ENCODE assay signal across 18 mouse cellular contexts in the genomic region with DNA sequence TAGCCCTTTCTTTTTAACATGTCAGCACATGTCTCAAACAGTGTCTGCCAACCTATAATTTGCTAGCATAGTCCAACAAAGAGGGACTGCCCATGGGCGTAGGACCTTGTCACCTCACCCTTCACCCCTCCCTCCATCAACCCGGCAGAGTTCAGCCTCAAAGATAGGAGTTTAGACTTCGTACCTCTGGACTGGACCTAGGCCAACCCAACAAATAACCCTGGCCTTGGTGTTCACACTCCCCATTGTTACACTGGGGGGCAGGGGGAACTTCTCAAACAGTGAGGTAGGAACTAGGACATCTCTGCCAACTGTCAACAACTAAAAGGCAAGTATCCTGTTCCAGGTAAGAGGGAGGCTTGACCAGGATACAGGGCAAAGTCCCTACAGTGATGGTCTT.
A peak's percentile ranks its signal among the peaks of the same experiment; 100 is the strongest.
DNase-seq lines count a peak whose midpoint lies in the region; ATAC-seq lines count a peak whose summit lies in the region.
"Had no signal": no experiment of that assay in that cellular context is flagged by ENCODE, and none has a peak within 500 bp of the region (broad histone marks: within the 10 kb centered on the region; RNA-seq: fewer than 3 reads in every experiment).

No protein-coding gene starts in this region.

- H3K4me1 ChIP-seq in kidney, embryonic 16.5 days (ENCODE audit: insufficient read depth, low read length) = no peaks in the 10 kb centered on the region
- peaks cover 31% of the 10 kb centered on the region for H3K4me1 ChIP-seq in embryonic facial prominence, embryonic 10.5 days
- peaks cover 9% of the 10 kb centered on the region; the same call in 1 of the 2 replicates for H3K4me1 ChIP-seq in intestine, embryonic 15.5 days (replicated peaks)
- H3K4me1 ChIP-seq in stomach, embryonic 14.5 days (ENCODE audit: control insufficient read depth, insufficient read depth, low read length) = no peaks in the 10 kb centered on the region

- H3K4me2 ChIP-seq in kidney, embryonic 16.5 days (replicated peaks; ENCODE audit: low read depth, low read length) = no peak overlapping the region
- no peak overlapping the region for H3K4me2 ChIP-seq in intestine, embryonic 15.5 days (replicated peaks)
- H3K4me2 ChIP-seq in stomach, embryonic 14.5 days (replicated peaks; ENCODE audit: low read depth, low read length) = no peak overlapping the region
- H3K4me2 ChIP-seq: heart, embryonic 11.5 days; hindbrain, embryonic 14.5 days; limb, embryonic 15.5 days; midbrain, embryonic 13.5 days; neural tube, embryonic 12.5 days had no signal

- ATAC-seq in kidney, embryonic 16.5 days (ENCODE audit: low FRiP score, low TSS enrichment) = no peak
- peak; percentile 72 for ATAC-seq in intestine, embryonic 15.5 days
- ATAC-seq in stomach, embryonic 14.5 days (ENCODE audit: insufficient number of reproducible peaks, insufficient read depth, low FRiP score, low read depth) = peak; percentile 35; the same call in 1 of the 2 replicates
- ATAC-seq in frontal cortex, adult (ENCODE audit: low TSS enrichment) = no peak
- ATAC-seq: forebrain, embryonic 16.5 days; midbrain, embryonic 13.5 days had no signal

- H3K9ac ChIP-seq in kidney, embryonic 16.5 days (replicated peaks; ENCODE audit: low read length) = no peak overlapping the region
- no peak overlapping the region for H3K9ac ChIP-seq in intestine, embryonic 15.5 days
- H3K9ac ChIP-seq in stomach, embryonic 14.5 days (replicated peaks; ENCODE audit: low read depth, low read length) = no peak overlapping the region
- H3K9ac ChIP-seq: hindbrain, embryonic 14.5 days; limb, embryonic 15.5 days; midbrain, embryonic 13.5 days; neural tube, embryonic 12.5 days had no signal

- no peak overlapping the region for H3K4me3 ChIP-seq in kidney, embryonic 16.5 days (ENCODE audit: low read length)
- H3K4me3 ChIP-seq in embryonic facial prominence, embryonic 10.5 days = no peak overlapping the region
- H3K4me3 ChIP-seq in intestine, embryonic 15.5 days (replicated peaks) = no peak overlapping the region
- no peak overlapping the region for H3K4me3 ChIP-seq in stomach, embryonic 14.5 days (ENCODE audit: low read depth, low read length)
- H3K4me3 ChIP-seq: limb, embryonic 15.5 days; midbrain, embryonic 13.5 days; neural tube, embryonic 12.5 days had no signal

- WGBS in kidney, embryonic 16.5 days = 79% methylated on average over 3 of the region's 3 CpGs
- WGBS in embryonic facial prominence, embryonic 10.5 days = 51% methylated on average over 3 of the region's 3 CpGs
- 60% methylated on average over 3 of the region's 3 CpGs for WGBS in intestine, embryonic 15.5 days
- WGBS in stomach, embryonic 14.5 days = 61% methylated on average over 3 of the region's 3 CpGs

- H3K36me3 ChIP-seq in kidney, embryonic 16.5 days (ENCODE audit: insufficient read depth, low read length) = no peaks in the 10 kb centered on the region
- H3K36me3 ChIP-seq in embryonic facial prominence, embryonic 10.5 days (replicated peaks) = no peaks in the 10 kb centered on the region
- H3K36me3 ChIP-seq in intestine, embryonic 15.5 days = no peaks in the 10 kb centered on the region
- no peaks in the 10 kb centered on the region for H3K36me3 ChIP-seq in stomach, embryonic 14.5 days (ENCODE audit: control insufficient read depth, insufficient read depth, low read length)
- H3K36me3 ChIP-seq: limb, embryonic 15.5 days; midbrain, embryonic 13.5 days; neural tube, embryonic 12.5 days had no signal

- H3K27me3 ChIP-seq in kidney, embryonic 16.5 days (ENCODE audit: insufficient read depth, low read length) = no peaks in the 10 kb centered on the region
- no peaks in the 10 kb centered on the region for H3K27me3 ChIP-seq in embryonic facial prominence, embryonic 10.5 days (replicated peaks; ENCODE audit: low read depth, poor library complexity, severe bottlenecking)
- no peaks in the 10 kb centered on the region for H3K27me3 ChIP-seq in intestine, embryonic 15.5 days (replicated peaks)
- H3K27me3 ChIP-seq in stomach, embryonic 14.5 days (ENCODE audit: control insufficient read depth, insufficient read depth, low read length) = no peaks in the 10 kb centered on the region
- H3K27me3 ChIP-seq: limb, embryonic 15.5 days; midbrain, embryonic 13.5 days; neural tube, embryonic 12.5 days had no signal

- peak; percentile 15 to 21 for DNase-seq in kidney, adult 8-10 months
- no peak for DNase-seq in embryonic facial prominence, embryonic 10.5 days (ENCODE audit: low spot score)
- DNase-seq in cerebellum, adult 18-20 months = no peak
- DNase-seq: cerebellum, adult 8-10 months; heart, postnatal 10 days; layer of hippocampus, postnatal 36 days; right cerebral cortex, adult 18-20 months; thymus, adult 18-20 months had no signal

- no peaks in the 10 kb centered on the region for H3K9me3 ChIP-seq in kidney, embryonic 16.5 days (ENCODE audit: low read length)
- H3K9me3 ChIP-seq in embryonic facial prominence, embryonic 10.5 days = no peaks in the 10 kb centered on the region
- no peaks in the 10 kb centered on the region for H3K9me3 ChIP-seq in intestine, embryonic 15.5 days
- no peaks in the 10 kb centered on the region for H3K9me3 ChIP-seq in stomach, embryonic 14.5 days (ENCODE audit: control insufficient read depth, low read depth, low read length)
- H3K9me3 ChIP-seq: limb, embryonic 15.5 days; neural tube, embryonic 12.5 days had no signal

- no peak overlapping the region for H3K27ac ChIP-seq in kidney, embryonic 16.5 days (ENCODE audit: low read length)
- 0 out of 2 replicates have a peak overlapping the region, but pooled peaks have one; percentile 10 for H3K27ac ChIP-seq in embryonic facial prominence, embryonic 10.5 days (replicated peaks)
- peak overlapping the region; percentile 8 for H3K27ac ChIP-seq in intestine, embryonic 15.5 days
- no peak overlapping the region for H3K27ac ChIP-seq in stomach, embryonic 14.5 days (ENCODE audit: low read length)
- H3K27ac ChIP-seq: hindbrain, embryonic 14.5 days; limb, embryonic 15.5 days; midbrain, embryonic 13.5 days; neural tube, embryonic 12.5 days had no signal

Comparison
In these comparisons a context has a peak if more than half of its experiments do, and no peak if none do; other contexts are left out.
1. DNase-seq: peak in kidney, adult 8-10 months (2 of 2); none in embryonic facial prominence, embryonic 10.5 days (single experiment) and cerebellum, adult 18-20 months (0 of 2).
2. ATAC-seq: peak in intestine, embryonic 15.5 days (single experiment) and stomach, embryonic 14.5 days (single experiment); none in kidney, embryonic 16.5 days (single experiment) and frontal cortex, adult (single experiment).
3. H3K27ac ChIP-seq: peak in embryonic facial prominence, embryonic 10.5 days (single experiment) and intestine, embryonic 15.5 days (single experiment); none in kidney, embryonic 16.5 days (single experiment) and stomach, embryonic 14.5 days (single experiment).